Mouse (Mus musculus): ENCODE data around the gene Ctc1. TPM values are rescaled to one million over a fixed set of nuclear protein-coding genes. Genes with fewer than 3 reads are reported as not detected.

The Ctc1 gene
- polyA plus RNA-seq, 1 experiment from 2014 or later: 43.8 TPM

GRCm38 (mm10) chr11:68974059-68974450 is 41.7 kb upstream of the Ctc1 start:
- no peaks in the 10 kb centered on the region for H3K36me3 ChIP-seq (ENCODE audit: control insufficient read depth, insufficient read depth, low read length)
- H3K4me2 ChIP-seq (ENCODE audit: low read length): peak overlapping the region; percentile 76
- no peaks in the 10 kb centered on the region for H3K9me3 ChIP-seq (ENCODE audit: control insufficient read depth, low read length)
- H3K27ac ChIP-seq (replicated peaks in 1 of 2; ENCODE audit: control insufficient read depth in 1 of 2, insufficient read depth in 1 of 2, low read depth in 2 of 2, low read length in 2 of 2): no peak overlapping the region
- WGBS: 26% methylated on average over 6 of the region's 6 CpGs
- no peak for ATAC-seq (ENCODE audit: insufficient number of reproducible peaks, insufficient read depth, low FRiP score, low read depth)
- H3K4me1 ChIP-seq (ENCODE audit: control insufficient read depth in 2 of 2, insufficient read depth in 2 of 2, low read length in 2 of 2): peaks cover 27 to 29% of the 10 kb centered on the region in 2 experiments
- no peaks in the 10 kb centered on the region for H3K27me3 ChIP-seq (ENCODE audit: control insufficient read depth, insufficient read depth, low read length)
- peak overlapping the region; percentile 60 for H3K9ac ChIP-seq (ENCODE audit: low read length)
- H3K4me3 ChIP-seq (ENCODE audit: control insufficient read depth in 1 of 2, insufficient read depth in 1 of 2, low read depth in 1 of 2, low read length in 2 of 2): peak overlapping the region; percentile 48 to 61

- peak within 1 kb of the TSS; percentile 60 for H3K9ac ChIP-seq (ENCODE audit: low read length)
- peak within 1 kb of the TSS; percentile 76 for H3K4me2 ChIP-seq (ENCODE audit: low read length)
- H3K27me3 ChIP-seq (ENCODE audit: control insufficient read depth, insufficient read depth, low read length): no peaks in the 10 kb centered on the region
- peaks cover 26% of the 10 kb centered on the region in 2 experiments for H3K4me1 ChIP-seq (ENCODE audit: control insufficient read depth in 2 of 2, insufficient read depth in 2 of 2, low read length in 2 of 2)
- no peaks in the 10 kb centered on the region for H3K36me3 ChIP-seq (ENCODE audit: control insufficient read depth, insufficient read depth, low read length)
- no peak for ATAC-seq (ENCODE audit: insufficient number of reproducible peaks, insufficient read depth, low FRiP score, low read depth)
- no peaks in the 10 kb centered on the region for H3K9me3 ChIP-seq (ENCODE audit: control insufficient read depth, low read length)
- H3K4me3 ChIP-seq (ENCODE audit: control insufficient read depth in 1 of 2, insufficient read depth in 1 of 2, low read depth in 1 of 2, low read length in 2 of 2): peak within 1 kb of the TSS; percentile 48 to 61; a peak in 3 of 4 replicates
- 70% methylated on average over 7 of the region's 7 CpGs for WGBS
- H3K27ac ChIP-seq (replicated peaks in 1 of 2; ENCODE audit: control insufficient read depth in 1 of 2, insufficient read depth in 1 of 2, low read depth in 2 of 2, low read length in 2 of 2): no peak within 1 kb of the TSS
Observed at GRCm38 (mm10) chr11:68975085-68975484, 40.6 kb upstream of the Ctc1 start, which contains the start of gene Rangrf. Gene Rangrf, minus strand, starts transcription at chr11:68975185.

- Histone ChIP-seq H3K4me1 (ENCODE audit: control insufficient read depth in 2 of 2, insufficient read depth in 2 of 2, low read length in 2 of 2) (peaks cover 20 to 24% of the 10 kb centered on the region in 2 experiments), H3K36me3 (ENCODE audit: control insufficient read depth, insufficient read depth, low read length) (no peaks in the 10 kb centered on the region), H3K27ac (replicated peaks in 1 of 2; ENCODE audit: control insufficient read depth in 1 of 2, insufficient read depth in 1 of 2, low read depth in 2 of 2, low read length in 2 of 2) (no peak overlapping the region), H3K9ac (ENCODE audit: low read length) (no peak overlapping the region), H3K4me2 (ENCODE audit: low read length) (no peak overlapping the region), H3K27me3 (ENCODE audit: control insufficient read depth, insufficient read depth, low read length) (no peaks in the 10 kb centered on the region), H3K4me3 (ENCODE audit: control insufficient read depth in 1 of 2, insufficient read depth in 1 of 2, low read depth in 1 of 2, low read length in 2 of 2) (no peak overlapping the region), H3K9me3 (ENCODE audit: control insufficient read depth, low read length) (no peaks in the 10 kb centered on the region)
- ATAC-seq (ENCODE audit: insufficient number of reproducible peaks, insufficient read depth, low FRiP score, low read depth): no peak
- WGBS: 77% methylated on average over 1 of the region's 1 CpGs
Observed at GRCm38 (mm10) chr11:68975601-68976000, 40.1 kb upstream of the Ctc1 start.

- Histone ChIP-seq H3K4me1 (ENCODE audit: control insufficient read depth in 2 of 2, insufficient read depth in 2 of 2, low read length in 2 of 2) (no peaks in the 10 kb centered on the region), H3K27me3 (ENCODE audit: control insufficient read depth, insufficient read depth, low read length) (no peaks in the 10 kb centered on the region), H3K4me2 (ENCODE audit: low read length) (no peak overlapping the region), H3K9me3 (ENCODE audit: control insufficient read depth, low read length) (no peaks in the 10 kb centered on the region), H3K36me3 (ENCODE audit: control insufficient read depth, insufficient read depth, low read length) (no peaks in the 10 kb centered on the region), H3K9ac (ENCODE audit: low read length) (no peak overlapping the region), H3K27ac (replicated peaks in 1 of 2; ENCODE audit: control insufficient read depth in 1 of 2, insufficient read depth in 1 of 2, low read depth in 2 of 2, low read length in 2 of 2) (no peak overlapping the region), H3K4me3 (ENCODE audit: control insufficient read depth in 1 of 2, insufficient read depth in 1 of 2, low read depth in 1 of 2, low read length in 2 of 2) (no peak overlapping the region)
- no peak for ATAC-seq (ENCODE audit: insufficient number of reproducible peaks, insufficient read depth, low FRiP score, low read depth)
- WGBS: 45% methylated on average over 5 of the region's 5 CpGs
Observed at GRCm38 (mm10) chr11:68979320-68979733, 36.4 kb upstream of the Ctc1 start.

GRCm38 (mm10) chr11:68980919-68981318 is 34.8 kb upstream of the Ctc1 start:
- Histone ChIP-seq H3K9me3 (ENCODE audit: control insufficient read depth, low read length) (no peaks in the 10 kb centered on the region), H3K4me2 (ENCODE audit: low read length) (no peak overlapping the region), H3K4me3 (ENCODE audit: control insufficient read depth in 1 of 2, insufficient read depth in 1 of 2, low read depth in 1 of 2, low read length in 2 of 2) (no peak overlapping the region), H3K27ac (replicated peaks in 1 of 2; ENCODE audit: control insufficient read depth in 1 of 2, insufficient read depth in 1 of 2, low read depth in 2 of 2, low read length in 2 of 2) (no peak overlapping the region), H3K36me3 (ENCODE audit: control insufficient read depth, insufficient read depth, low read length) (peaks cover 6% of the 10 kb centered on the region), H3K4me1 (ENCODE audit: control insufficient read depth in 2 of 2, insufficient read depth in 2 of 2, low read length in 2 of 2) (no peaks in the 10 kb centered on the region), H3K9ac (ENCODE audit: low read length) (no peak overlapping the region), H3K27me3 (ENCODE audit: control insufficient read depth, insufficient read depth, low read length) (no peaks in the 10 kb centered on the region)
- 69% methylated on average over 3 of the region's 3 CpGs for WGBS
- ATAC-seq (ENCODE audit: insufficient number of reproducible peaks, insufficient read depth, low FRiP score, low read depth): no peak

- H3K4me2 ChIP-seq (ENCODE audit: low read length): no peak overlapping the region
- H3K4me1 ChIP-seq (ENCODE audit: control insufficient read depth in 2 of 2, insufficient read depth in 2 of 2, low read length in 2 of 2): no peaks in the 10 kb centered on the region
- no peak for ATAC-seq (ENCODE audit: insufficient number of reproducible peaks, insufficient read depth, low FRiP score, low read depth)
- no peak overlapping the region for H3K4me3 ChIP-seq (ENCODE audit: control insufficient read depth in 1 of 2, insufficient read depth in 1 of 2, low read depth in 1 of 2, low read length in 2 of 2)
- WGBS: 29% methylated on average over 4 of the region's 4 CpGs
- peaks cover 23% of the 10 kb centered on the region for H3K36me3 ChIP-seq (ENCODE audit: control insufficient read depth, insufficient read depth, low read length)
- no peaks in the 10 kb centered on the region for H3K9me3 ChIP-seq (ENCODE audit: control insufficient read depth, low read length)
- no peaks in the 10 kb centered on the region for H3K27me3 ChIP-seq (ENCODE audit: control insufficient read depth, insufficient read depth, low read length)
- no peak overlapping the region; the same call in 1 of the 2 replicates for H3K9ac ChIP-seq (ENCODE audit: low read length)
- H3K27ac ChIP-seq (replicated peaks in 1 of 2; ENCODE audit: control insufficient read depth in 1 of 2, insufficient read depth in 1 of 2, low read depth in 2 of 2, low read length in 2 of 2): no peak overlapping the region
Observed at GRCm38 (mm10) chr11:68982639-68983369, 32.9 kb upstream of the Ctc1 start.

- no peaks in the 10 kb centered on the region for H3K4me1 ChIP-seq (ENCODE audit: control insufficient read depth in 2 of 2, insufficient read depth in 2 of 2, low read length in 2 of 2)
- ATAC-seq (ENCODE audit: insufficient number of reproducible peaks, insufficient read depth, low FRiP score, low read depth): no peak
- 86% methylated on average over 11 of the region's 11 CpGs for WGBS
- H3K9ac ChIP-seq (ENCODE audit: low read length): no peak overlapping the region
- no peaks in the 10 kb centered on the region for H3K9me3 ChIP-seq (ENCODE audit: control insufficient read depth, low read length)
- peaks cover 69% of the 10 kb centered on the region for H3K36me3 ChIP-seq (ENCODE audit: control insufficient read depth, insufficient read depth, low read length)
- H3K27me3 ChIP-seq (ENCODE audit: control insufficient read depth, insufficient read depth, low read length): no peaks in the 10 kb centered on the region
- H3K27ac ChIP-seq (replicated peaks in 1 of 2; ENCODE audit: control insufficient read depth in 1 of 2, insufficient read depth in 1 of 2, low read depth in 2 of 2, low read length in 2 of 2): no peak overlapping the region
- H3K4me2 ChIP-seq (ENCODE audit: low read length): no peak overlapping the region
- H3K4me3 ChIP-seq (ENCODE audit: control insufficient read depth in 1 of 2, insufficient read depth in 1 of 2, low read depth in 1 of 2, low read length in 2 of 2): no peak overlapping the region
Observed at GRCm38 (mm10) chr11:68987365-68987882, 28.3 kb upstream of the Ctc1 start.

All from heart, embryonic 14.5 days (tissue).